Mouse (Mus musculus): ENCODE results near the gene Gm20517. TPM values are rescaled to one million over a fixed set of nuclear protein-coding genes. Genes with fewer than 3 reads are reported as not detected.

The Gm20517 gene
- total RNA-seq, 2 experiments from 2014 or later: 6.1 to 6.6 TPM

GRCm38 (mm10) chr17:47704692-47705091 is 93.3 kb downstream of the Gm20517 start:
- DNase-seq (ENCODE audit: low spot score in 2 of 2): no peak

DNA sequence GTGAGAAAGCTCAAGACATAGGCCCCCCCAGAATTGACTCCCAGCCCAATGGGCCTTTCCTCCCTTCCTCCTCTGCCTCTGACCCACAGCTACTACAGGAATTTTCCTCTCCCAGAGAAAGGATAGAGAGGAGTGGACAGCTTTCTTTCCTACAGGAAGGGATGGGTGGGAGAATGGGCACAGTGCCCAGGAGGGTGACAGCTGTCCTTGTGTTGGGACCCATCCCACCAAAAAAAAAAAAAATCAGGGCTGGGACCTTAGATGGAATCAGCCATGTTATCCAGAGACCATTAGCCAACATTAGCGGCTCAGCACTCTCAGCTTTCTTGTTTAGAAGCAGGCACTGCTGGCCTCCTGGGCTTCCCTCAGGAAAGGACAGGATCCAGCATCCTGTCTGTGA is 94.8 kb downstream of the Gm20517 start:
- DNase-seq (ENCODE audit: low spot score in 2 of 2): no peak

GRCm38 (mm10) chr17:47707961-47708360 is 96.6 kb downstream of the Gm20517 start:
- no peak for DNase-seq (ENCODE audit: low spot score in 2 of 2)

GRCm38 (mm10) chr17:47708972-47709371 is 97.6 kb downstream of the Gm20517 start:
- no peak for DNase-seq (ENCODE audit: low spot score in 2 of 2)

DNA sequence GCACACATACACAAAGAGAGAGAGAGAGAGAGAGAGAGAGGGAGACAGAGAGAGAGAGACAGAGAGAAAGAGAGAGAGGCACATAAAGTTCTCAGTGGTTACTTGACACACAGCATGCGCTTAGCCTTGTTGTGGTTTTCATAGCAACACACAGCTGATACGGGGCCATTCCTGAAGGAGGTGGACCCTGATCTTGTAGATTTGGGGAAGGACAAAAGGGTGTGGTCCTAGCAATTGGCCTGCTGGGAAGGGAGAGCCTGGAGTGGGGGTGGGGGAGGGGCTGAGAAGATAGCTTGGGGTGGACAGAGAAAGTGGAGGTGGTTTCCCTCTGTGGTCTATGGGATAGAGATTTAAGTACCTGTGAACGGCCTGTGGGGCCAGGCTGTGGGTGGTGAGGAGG is 98.6 kb downstream of the Gm20517 start:
- DNase-seq (ENCODE audit: low spot score in 2 of 2): no peak

GRCm38 (mm10) chr17:47711883-47712282 is 100.5 kb downstream of the Gm20517 start:
- DNase-seq (ENCODE audit: low spot score in 2 of 2): no peak

DNA sequence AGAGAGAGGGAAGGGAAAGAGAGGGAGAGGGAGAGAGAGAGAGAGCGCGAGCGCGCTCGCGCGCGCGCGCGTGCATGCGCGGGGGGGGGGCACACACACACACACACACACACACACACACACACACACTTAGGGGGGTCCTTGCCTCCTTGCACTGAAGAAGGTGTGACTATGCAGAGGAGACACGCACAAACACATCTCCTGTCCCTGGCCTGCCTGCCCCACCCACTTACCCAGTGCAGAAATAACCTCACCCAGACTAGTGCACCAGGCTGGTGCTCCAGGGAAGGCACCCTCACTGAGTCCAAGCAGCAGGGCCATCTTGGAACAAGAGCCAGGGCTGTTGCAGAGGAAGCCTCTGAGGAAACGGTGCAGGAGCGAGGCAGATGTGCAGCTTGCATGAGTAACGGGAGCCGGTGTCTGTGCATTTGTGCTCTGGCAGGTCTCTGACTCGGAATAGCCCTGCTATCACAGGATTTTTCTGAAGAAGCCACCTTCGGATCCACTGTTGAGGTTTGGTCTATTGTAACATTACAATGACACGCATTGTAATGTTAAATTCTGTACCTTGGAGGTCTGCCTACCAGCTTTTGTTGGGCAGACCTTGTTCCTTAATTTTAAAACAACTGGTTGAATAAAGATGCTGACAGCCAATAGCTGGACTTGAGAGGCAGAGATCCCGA is 101.6 kb downstream of the Gm20517 start:
- no peak for DNase-seq (ENCODE audit: low spot score in 2 of 2)

- DNase-seq (ENCODE audit: low spot score in 2 of 2): no peak
Observed at GRCm38 (mm10) chr17:47715037-47715436, 103.6 kb downstream of the Gm20517 start.

GRCm38 (mm10) chr17:47721183-47721582 is 109.8 kb downstream of the Gm20517 start:
- DNase-seq (ENCODE audit: low spot score in 2 of 2): no peak

- no peak for DNase-seq (ENCODE audit: low spot score in 2 of 2)
Observed at GRCm38 (mm10) chr17:47726566-47726965, 115.2 kb downstream of the Gm20517 start, which contains the start of gene Pgc. TSS of gene Pgc (plus strand) at chr17:47726842.

DNA sequence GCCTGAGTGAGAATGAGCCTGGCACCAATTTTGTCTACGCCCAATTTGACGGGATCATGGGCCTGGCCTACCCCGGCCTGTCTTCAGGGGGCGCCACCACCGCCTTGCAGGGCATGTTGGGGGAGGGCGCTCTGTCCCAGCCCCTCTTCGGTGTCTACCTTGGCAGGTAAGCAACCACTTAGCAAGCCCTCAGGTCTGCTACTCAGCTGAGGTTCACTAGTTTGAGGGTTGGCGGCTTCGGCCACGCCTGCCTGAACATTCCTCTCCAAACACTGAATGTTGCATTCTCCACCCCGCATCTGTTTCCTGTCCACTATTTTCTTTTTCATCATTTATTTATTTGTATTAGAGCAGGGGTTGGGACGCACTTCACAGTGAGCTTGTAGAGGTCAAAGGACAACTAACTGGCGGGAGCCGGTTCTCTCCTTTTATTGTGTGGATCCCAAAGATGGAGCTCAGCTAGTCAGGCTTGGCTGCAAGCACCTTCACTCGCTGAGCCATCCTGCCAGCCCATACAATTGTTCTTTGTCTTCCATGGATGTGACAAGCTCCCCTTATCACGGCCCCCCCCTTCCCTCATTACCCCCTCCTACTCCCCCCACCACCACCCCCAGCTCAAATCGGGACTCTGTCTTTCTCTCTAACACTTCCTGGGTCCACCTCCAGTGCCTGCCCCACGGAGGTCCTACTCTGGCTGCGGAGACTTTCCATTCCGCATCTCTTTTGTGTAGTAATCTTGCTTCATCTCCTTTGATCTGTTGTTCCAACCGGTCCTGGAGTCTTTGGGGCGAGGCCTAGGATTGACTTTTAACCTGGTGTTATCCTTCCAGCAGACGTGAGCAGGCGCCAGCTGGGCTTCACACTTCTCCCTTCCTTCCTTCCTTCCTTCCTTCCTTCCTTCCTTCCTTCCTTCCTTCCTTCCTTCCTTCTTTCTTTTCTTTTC is 119.5 kb downstream of the Gm20517 start:
- DNase-seq (ENCODE audit: low spot score in 2 of 2): no peak

Other genes with a start within 250 kb of the Gm20517 start
- 10 to 100 TPM; 23.5 to 28.5 TPM for gene Mrps10, start 242.7 kb upstream of the Gm20517 start, total RNA-seq (2021)
- 1 to 10 TPM in 1 of 2 experiments, under 1 TPM in 1; 0.83 to 1.0 TPM for gene Guca1b, start 226.2 kb upstream of the Gm20517 start, total RNA-seq (2021)
- gene Guca1a, start 211.0 kb upstream of the Gm20517 start, total RNA-seq (2021): under 1 TPM in 1 of 2 experiments, not detected in 1; 0.39 TPM
- under 1 TPM; 0.28 to 0.48 TPM for gene AI661453, start 175.0 kb upstream of the Gm20517 start, total RNA-seq (2021)
- not detected for gene 1700001C19Rik, start 174.2 kb upstream of the Gm20517 start, total RNA-seq (2021)
- 10 to 100 TPM; 14.8 to 16.4 TPM for gene Taf8, start 109.3 kb upstream of the Gm20517 start, total RNA-seq (2021)
- 10 to 100 TPM; 39.6 to 46.3 TPM for gene Ccnd3, start 106.5 kb upstream of the Gm20517 start, total RNA-seq (2021)
- 10 to 100 TPM; 17.7 to 21.0 TPM for gene Bysl, start 97 bp upstream of the Gm20517 start, total RNA-seq (2021)
- gene Med20, start within 50 bp of the Gm20517 start, total RNA-seq (2021): 10 to 100 TPM; 26.3 to 32.3 TPM
- 10 to 100 TPM; 12.2 to 13.1 TPM for gene Usp49, start 19.1 kb downstream of the Gm20517 start, total RNA-seq (2021)
- gene Tomm6, start 76.8 kb downstream of the Gm20517 start, total RNA-seq (2021): 100 to 1,000 TPM; 225 to 243 TPM
- gene Frs3, start 77.4 kb downstream of the Gm20517 start, total RNA-seq (2021): 10 to 100 TPM; 22.2 to 27.6 TPM
- 1 to 10 TPM; 2.4 to 2.7 TPM for gene Gm21981, start 82.9 kb downstream of the Gm20517 start, total RNA-seq (2021)
- gene Prickle4, start 83.1 kb downstream of the Gm20517 start, total RNA-seq (2021): 1 to 10 TPM; 7.3 to 7.5 TPM
- gene Pgc, start 115.3 kb downstream of the Gm20517 start, total RNA-seq (2021): not detected
- gene Tfeb, start 125.4 kb downstream of the Gm20517 start, total RNA-seq (2021): 10 to 100 TPM; 12.6 to 14.8 TPM
- 1 to 10 TPM; 1.4 to 1.8 TPM for gene Mdfi, start 223.1 kb downstream of the Gm20517 start, total RNA-seq (2021)